Mouse (Mus musculus) midbrain, embryonic 11.5 days (tissue): ENCODE measurements around the gene Ywhab. TPM values are rescaled to one million over a fixed set of nuclear protein-coding genes. Genes with fewer than 3 reads are reported as not detected.

Experiments used
- ATAC-seq: fragments of 200-750 bp; cut with Nextera tagmentation; 2 replicates; pipeline ENCODE4 v1.8.0; 2017; ENCODE audit warnings: moderate TSS enrichment, moderate library complexity; ENCODE audit not compliant: low FRiP score
- DNase-seq: peaks from one replicate; pipeline ENCODE4 v3.0.0; 2015; ENCODE audit warnings: low spot score; ENCODE audit errors: missing footprints
- H3K27ac ChIP-seq: fragments of 300-500 bp; sonication (generic); 2 replicates; pipeline ENCODE4 v1.5.1; 2014; ENCODE audit warnings: low read depth, low read length
- H3K27me3 ChIP-seq: fragments of 300-500 bp; sonication (generic); 2 replicates; pipeline ENCODE4 v1.6.1; 2014; ENCODE audit warnings: mild to moderate bottlenecking, low read length, moderate library complexity, mixed read lengths; ENCODE audit not compliant: control insufficient read depth, insufficient read depth
- H3K36me3 ChIP-seq: fragments of 300-500 bp; sonication (generic); 2 replicates; pipeline ENCODE4 v1.6.1; 2014; ENCODE audit warnings: mild to moderate bottlenecking, low read length, moderate library complexity, mixed read lengths; ENCODE audit not compliant: control insufficient read depth, insufficient read depth
- H3K4me1 ChIP-seq: fragments of 300-500 bp; sonication (generic); 2 replicates; pipeline ENCODE4 v1.6.1; 2014; ENCODE audit warnings: low read length; ENCODE audit not compliant: control insufficient read depth, insufficient read depth
- H3K4me2 ChIP-seq: fragments of 300-500 bp; sonication (generic); 2 replicates; pipeline ENCODE4 v1.6.1; 2014; ENCODE audit warnings: mild to moderate bottlenecking, moderate library complexity
- H3K4me3 ChIP-seq: fragments of 300-500 bp; sonication (generic); 2 replicates; pipeline ENCODE4 v1.5.1; 2014; ENCODE audit warnings: low read depth, low read length
- H3K9ac ChIP-seq: fragments of 300-500 bp; sonication (generic); 2 replicates; pipeline ENCODE4 v1.6.1; 2014; ENCODE audit warnings: low read length
- H3K9me3 ChIP-seq: fragments of 300-500 bp; sonication (generic); 2 replicates; pipeline ENCODE4 v1.6.1; 2016; ENCODE audit warnings: low read length; ENCODE audit not compliant: control insufficient read depth
- WGBS: fragments of 180-500 bp; shearing (Covaris S2); extraction: QIAGEN DNeasy Blood & Tissue Kit; methylation state at CpG from one replicate; pipeline ENCODE4 v1.1.7; 2014; 5-methylcytosine and 5-hydroxymethylcytosine counted together
- polyA plus RNA-seq: library from polyadenylated mRNA; unstranded; fragments of >200 nt; fragmentation: Nextera tagmentation; extraction: Ambion mirVana; gene quantifications from 2 replicates; pipeline ENCODE4 v1.2.1, GENCODE M21; 2014

Gene Ywhab
- polyA plus RNA-seq, 1 experiment from 2014 or later, result 354 TPM

DNA sequence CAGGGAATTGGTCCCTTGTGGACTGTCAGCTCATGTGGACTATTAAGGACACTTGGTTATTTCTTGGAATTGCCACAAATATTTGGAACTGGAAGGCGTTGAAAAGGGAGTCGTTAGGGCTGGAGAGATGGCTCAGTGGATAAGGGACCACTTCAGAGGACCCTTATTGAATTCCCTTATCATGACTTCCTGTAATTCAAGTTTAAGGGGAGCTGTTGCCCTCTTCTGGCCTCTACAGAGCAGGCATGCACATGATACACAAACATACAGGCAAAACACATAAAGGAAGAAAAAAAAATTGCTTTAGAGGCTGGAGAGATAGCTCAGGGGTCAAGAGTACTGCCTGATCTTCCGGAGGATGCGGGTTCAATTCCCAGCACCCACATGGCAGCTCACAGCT is 25.2 kb downstream of the Ywhab start:
- Histone ChIP-seq H3K4me3 (no peak overlapping the region), H3K27me3 (no peaks in the 10 kb centered on the region), H3K27ac (no peak overlapping the region), H3K9ac (no peak overlapping the region), H3K36me3 (peaks cover 17% of the 10 kb centered on the region), H3K9me3 (no peaks in the 10 kb centered on the region), H3K4me2 (no peak overlapping the region), H3K4me1 (no peaks in the 10 kb centered on the region; the same call in 1 of the 2 replicates)
- 97% methylated on average over 4 of the region's 4 CpGs for WGBS
- ATAC-seq (no peak), DNase-seq (no peak)

DNA sequence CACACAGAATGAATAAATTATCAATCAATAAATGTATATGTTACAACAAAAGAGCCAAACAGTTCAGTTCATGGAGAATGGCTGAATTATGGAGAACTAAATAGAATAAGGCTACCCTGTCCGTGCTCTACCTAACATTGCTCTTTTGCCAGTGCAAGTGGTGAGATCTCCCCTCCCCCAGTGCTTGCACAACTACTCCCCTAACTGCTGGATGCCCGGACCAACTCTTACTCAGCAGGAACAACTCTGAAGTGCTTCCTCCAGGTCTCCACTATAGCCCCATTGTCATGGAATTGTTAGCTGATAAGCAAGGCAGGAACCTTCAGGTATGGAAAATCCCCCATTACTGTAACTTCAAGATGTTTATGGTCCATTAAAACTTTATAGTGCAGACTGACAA is 27.3 kb downstream of the Ywhab start:
- Histone ChIP-seq H3K4me3 (no peak overlapping the region), H3K9ac (no peak overlapping the region), H3K27ac (no peak overlapping the region), H3K4me2 (no peak overlapping the region), H3K36me3 (peaks cover 10% of the 10 kb centered on the region), H3K4me1 (no peaks in the 10 kb centered on the region; the same call in 1 of the 2 replicates), H3K9me3 (no peaks in the 10 kb centered on the region), H3K27me3 (no peaks in the 10 kb centered on the region)
- DNase-seq (no peak), ATAC-seq (no peak)
- WGBS, result 73% methylated on average over 2 of the region's 2 CpGs

DNA sequence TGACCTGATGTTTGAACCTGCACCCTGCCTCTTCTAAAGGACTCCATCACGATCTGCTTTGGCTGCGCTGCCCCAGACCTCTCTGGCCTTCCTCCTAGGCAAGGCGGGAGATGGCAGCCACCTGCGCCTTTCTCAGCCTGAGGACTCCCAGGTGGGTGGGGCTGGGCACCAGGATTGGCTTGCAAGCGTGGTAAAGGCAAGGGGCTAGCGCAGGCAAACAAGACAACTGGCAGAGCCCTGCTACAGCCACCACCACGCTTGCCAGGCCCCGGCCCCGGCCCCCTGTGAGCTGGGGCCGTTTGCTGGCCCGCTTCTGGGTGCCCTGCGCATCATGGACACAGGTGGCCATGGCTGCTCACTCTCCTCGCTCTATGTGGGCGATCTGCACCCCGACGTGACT is 30.4 kb downstream of the Ywhab start, which contains the start of gene Pabpc1l:
Gene Pabpc1l, plus strand, starts transcription at position 301 of the 400 bp plus-strand sequence.
- no peak for DNase-seq
- H3K4me1 ChIP-seq, result no peaks in the 10 kb centered on the region; the same call in 1 of the 2 replicates
- H3K36me3 ChIP-seq, result no peaks in the 10 kb centered on the region
- no peak within 1 kb of the TSS for H3K27ac ChIP-seq
- no peak for ATAC-seq
- H3K4me2 ChIP-seq, result no peak within 1 kb of the TSS
- H3K9ac ChIP-seq, result no peak within 1 kb of the TSS
- no peaks in the 10 kb centered on the region for H3K9me3 ChIP-seq
- 84% methylated on average over 16 of the region's 16 CpGs for WGBS
- no peak within 1 kb of the TSS for H3K4me3 ChIP-seq
- no peaks in the 10 kb centered on the region for H3K27me3 ChIP-seq

DNA sequence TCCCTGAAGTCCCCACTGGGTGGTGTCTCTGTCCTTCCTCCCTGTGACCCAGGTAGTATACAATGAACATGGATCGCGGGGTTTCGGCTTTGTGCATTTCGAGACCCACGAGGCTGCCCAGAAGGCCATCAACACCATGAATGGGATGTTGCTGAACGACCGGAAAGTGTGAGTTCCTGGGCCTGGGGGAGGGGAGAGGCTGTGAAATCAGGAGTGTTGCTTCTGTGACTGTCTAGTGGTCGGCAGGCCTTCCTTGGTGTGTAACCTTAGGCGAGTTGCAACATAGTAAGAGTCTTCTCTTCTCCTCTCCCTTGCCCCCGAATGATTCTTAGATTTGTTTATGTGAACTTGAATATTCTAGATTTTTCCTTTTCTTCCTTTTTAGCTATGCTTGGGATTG is 36.4 kb downstream of the Ywhab start:
- WGBS, result 84% methylated on average over 10 of the region's 10 CpGs
- H3K27ac ChIP-seq, result no peak overlapping the region
- no peak for ATAC-seq

DNA sequence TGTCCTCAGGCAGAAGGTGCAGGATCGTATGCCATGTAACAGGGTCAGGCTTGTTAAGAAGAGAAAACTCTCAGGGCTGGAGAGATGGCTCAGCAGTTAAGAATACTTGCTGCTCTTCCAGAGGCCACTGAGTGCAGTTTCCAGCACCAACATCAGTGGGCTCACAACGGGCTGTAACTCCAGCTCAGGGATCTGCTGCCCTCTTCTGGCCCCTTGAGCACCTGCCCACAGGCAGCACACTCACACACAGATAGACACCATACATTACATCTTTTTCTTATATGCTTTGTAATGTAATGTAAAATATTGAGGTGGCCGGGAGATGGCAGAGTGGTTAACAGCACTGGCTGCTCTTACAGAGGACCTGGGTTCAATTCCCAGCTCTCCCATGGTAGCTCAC is 38.2 kb downstream of the Ywhab start:
- WGBS, result 89% methylated on average over 3 of the region's 3 CpGs
- Histone ChIP-seq H3K4me2 (no peak overlapping the region), H3K9me3 (no peaks in the 10 kb centered on the region), H3K27me3 (no peaks in the 10 kb centered on the region), H3K9ac (no peak overlapping the region), H3K4me1 (no peaks in the 10 kb centered on the region), H3K36me3 (no peaks in the 10 kb centered on the region), H3K4me3 (no peak overlapping the region), H3K27ac (no peak overlapping the region)
- no peak for ATAC-seq
- no peak for DNase-seq

More for the DNA sequence above, 36.4 kb downstream of the Ywhab start:
- Histone ChIP-seq H3K4me2 (no peak overlapping the region), H3K9ac (no peak overlapping the region), H3K9me3 (no peaks in the 10 kb centered on the region), H3K27me3 (no peaks in the 10 kb centered on the region), H3K4me1 (no peaks in the 10 kb centered on the region), H3K36me3 (no peaks in the 10 kb centered on the region), H3K4me3 (no peak overlapping the region)
- no peak for DNase-seq

DNA sequence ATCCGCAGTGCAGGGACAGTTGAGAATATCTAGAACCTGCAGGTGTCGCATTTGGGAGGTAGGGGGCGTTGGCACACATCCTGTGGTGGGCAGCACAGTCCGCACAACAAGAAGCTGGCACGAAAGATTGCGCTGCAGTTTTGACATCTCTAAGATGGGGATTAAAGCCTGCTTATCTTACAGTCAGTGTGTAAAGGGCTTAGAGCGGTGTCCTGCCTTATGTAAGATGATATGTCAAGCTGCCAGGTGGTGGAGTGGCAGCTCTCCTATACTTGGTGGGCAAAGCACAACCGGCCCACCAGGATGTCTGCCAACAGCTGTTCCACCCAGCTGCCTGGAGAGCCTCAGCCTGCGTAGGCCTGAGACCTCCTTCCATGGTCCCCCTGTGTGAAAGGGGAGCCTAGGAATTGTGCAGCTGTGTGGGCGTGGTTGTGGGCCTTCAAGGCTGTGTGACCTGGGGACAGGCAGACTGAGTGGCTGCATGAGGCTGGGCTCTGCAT is 41.8 kb downstream of the Ywhab start:
- H3K4me2 ChIP-seq, result no peak overlapping the region
- no peak overlapping the region for H3K4me3 ChIP-seq
- H3K9me3 ChIP-seq, result no peaks in the 10 kb centered on the region
- H3K4me1 ChIP-seq, result no peaks in the 10 kb centered on the region
- no peaks in the 10 kb centered on the region for H3K36me3 ChIP-seq
- ATAC-seq, result no peak
- no peaks in the 10 kb centered on the region for H3K27me3 ChIP-seq
- H3K27ac ChIP-seq, result no peak overlapping the region
- no peak overlapping the region for H3K9ac ChIP-seq
- DNase-seq, result no peak
- 61% methylated on average over 10 of the region's 10 CpGs for WGBS

DNA sequence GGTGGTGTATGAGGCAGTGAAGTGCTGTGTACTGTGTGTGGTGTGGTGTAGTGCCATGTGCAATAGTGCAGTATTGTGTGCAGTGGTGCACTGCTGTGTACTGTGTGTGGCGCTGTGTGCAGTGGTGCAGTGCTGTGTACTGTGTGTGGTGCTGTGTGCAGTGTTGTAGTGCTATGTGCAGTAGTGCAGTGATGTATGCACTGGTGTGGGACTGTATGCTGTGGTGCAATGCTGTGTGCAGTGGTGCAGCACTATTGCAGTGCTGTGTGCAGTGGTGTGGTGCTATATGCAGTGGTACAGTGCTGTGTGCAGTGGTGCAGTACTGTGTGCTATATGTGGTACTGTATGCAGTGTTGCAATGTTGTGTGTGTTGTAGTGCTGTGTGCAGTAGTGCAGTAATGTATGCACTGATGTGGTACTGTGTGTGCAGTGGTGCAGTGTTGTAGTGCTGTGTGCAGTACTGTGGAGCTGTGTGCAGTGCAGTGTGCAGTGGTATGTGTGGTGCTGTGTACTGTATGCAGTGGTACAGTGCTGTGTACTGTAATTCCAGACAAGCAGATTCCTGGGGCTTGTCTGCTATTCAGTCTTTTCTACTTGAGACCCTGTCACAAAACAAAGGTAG is 43.8 kb downstream of the Ywhab start:
- H3K27ac ChIP-seq, result no peak overlapping the region
- 100% methylated on average over 1 of the region's 1 CpGs for WGBS
- no peak overlapping the region for H3K9ac ChIP-seq
- H3K4me2 ChIP-seq, result no peak overlapping the region
- no peaks in the 10 kb centered on the region for H3K9me3 ChIP-seq
- ATAC-seq, result no peak
- no peak for DNase-seq
- no peak overlapping the region for H3K4me3 ChIP-seq
- no peaks in the 10 kb centered on the region for H3K36me3 ChIP-seq
- no peaks in the 10 kb centered on the region for H3K4me1 ChIP-seq
- no peaks in the 10 kb centered on the region for H3K27me3 ChIP-seq

DNA sequence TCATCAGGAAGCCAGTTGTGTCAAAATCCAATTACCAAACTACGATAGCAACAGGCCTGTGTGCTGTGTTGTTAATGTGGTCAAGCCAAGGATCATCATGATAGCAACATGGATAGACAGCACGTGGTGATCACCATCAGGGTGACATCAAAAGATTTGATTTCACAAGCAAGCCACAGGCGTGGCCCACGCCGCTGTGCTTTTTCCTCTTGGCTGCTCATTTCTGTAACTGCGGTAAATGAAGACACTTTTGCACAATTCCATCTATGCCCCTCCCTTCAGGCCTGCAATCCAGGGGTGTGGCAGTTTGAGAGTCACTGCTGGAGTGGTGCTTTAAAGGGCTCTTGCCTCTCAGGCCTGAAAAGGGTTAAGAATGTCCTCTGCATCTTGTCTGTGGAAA is 46.2 kb downstream of the Ywhab start:
- no peaks in the 10 kb centered on the region for H3K27me3 ChIP-seq
- H3K9me3 ChIP-seq, result no peaks in the 10 kb centered on the region
- WGBS, result 89% methylated on average over 6 of the region's 6 CpGs
- DNase-seq (no peak), ATAC-seq (no peak)
- no peaks in the 10 kb centered on the region for H3K4me1 ChIP-seq
- no peak overlapping the region for H3K9ac ChIP-seq
- no peak overlapping the region for H3K4me2 ChIP-seq
- H3K4me3 ChIP-seq, result no peak overlapping the region
- no peak overlapping the region for H3K27ac ChIP-seq
- no peaks in the 10 kb centered on the region for H3K36me3 ChIP-seq

DNA sequence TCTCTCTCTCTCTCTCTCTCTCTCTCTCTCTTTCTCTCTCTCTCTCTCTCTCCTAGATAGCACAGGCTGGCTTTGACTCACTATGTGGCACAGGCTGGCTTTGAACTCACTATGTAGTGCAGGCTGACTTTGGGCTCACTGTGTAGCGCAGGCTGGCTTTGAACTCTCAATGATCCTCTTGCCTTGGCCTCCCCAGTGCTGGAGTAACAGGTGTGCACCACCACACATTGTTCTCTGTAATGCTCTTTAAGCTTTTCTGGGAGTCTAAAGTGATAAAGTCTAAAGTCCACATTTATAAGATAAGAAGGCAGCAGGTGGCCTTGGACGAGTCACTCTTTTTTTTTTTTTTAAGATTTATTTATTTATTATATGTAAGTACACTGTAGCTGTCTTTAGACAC is 46.8 kb downstream of the Ywhab start:
- WGBS, result 88% methylated on average over 2 of the region's 2 CpGs

More for the DNA sequence above, 46.8 kb downstream of the Ywhab start:
- no peak for DNase-seq
- no peaks in the 10 kb centered on the region for H3K9me3 ChIP-seq
- ATAC-seq, result no peak
- no peak overlapping the region for H3K27ac ChIP-seq
- no peak overlapping the region for H3K9ac ChIP-seq
- H3K4me3 ChIP-seq, result no peak overlapping the region
- H3K4me2 ChIP-seq, result no peak overlapping the region
- no peaks in the 10 kb centered on the region for H3K4me1 ChIP-seq
- no peaks in the 10 kb centered on the region for H3K36me3 ChIP-seq
- no peaks in the 10 kb centered on the region for H3K27me3 ChIP-seq
